Mouse (Mus musculus) liver (tissue): ENCODE results near the gene Ccnjl.

Experiments used
- DNase-seq: peaks from one replicate; pipeline ENCODE4 v3.0.0-alpha.2; 2020; ENCODE audit warnings: mixed read lengths

Gene Ccnjl

GRCm38 (mm10) chr11:43528078-43528682, 404 bp upstream of the Ccnjl start:
- no peak for DNase-seq

- DNase-seq, result no peak
Measured at GRCm38 (mm10) chr11:43530043-43530442, 1.5 kb downstream of the Ccnjl start.

GRCm38 (mm10) chr11:43531619-43532018, 3.0 kb downstream of the Ccnjl start:
- DNase-seq, result no peak

GRCm38 (mm10) chr11:43537074-43537473, 8.5 kb downstream of the Ccnjl start:
- DNase-seq, result no peak

GRCm38 (mm10) chr11:43539863-43540262, 11.3 kb downstream of the Ccnjl start:
- no peak for DNase-seq

GRCm38 (mm10) chr11:43543711-43544466, 15.3 kb downstream of the Ccnjl start:
- no peak for DNase-seq

- DNase-seq, result no peak
Measured at GRCm38 (mm10) chr11:43544819-43545218, 16.2 kb downstream of the Ccnjl start.

GRCm38 (mm10) chr11:43545873-43546475, 17.4 kb downstream of the Ccnjl start:
- no peak for DNase-seq

- no peak for DNase-seq
Measured at GRCm38 (mm10) chr11:43546678-43547077, 18.1 kb downstream of the Ccnjl start.

GRCm38 (mm10) chr11:43548148-43548547, 19.6 kb downstream of the Ccnjl start:
- peak; percentile 37 for DNase-seq

GRCm38 (mm10) chr11:43548657-43549435, 20.3 kb downstream of the Ccnjl start:
- no peak for DNase-seq

- DNase-seq, result peak; percentile 32
Measured at GRCm38 (mm10) chr11:43549701-43550100, 21.1 kb downstream of the Ccnjl start.

GRCm38 (mm10) chr11:43551756-43552155, 23.2 kb downstream of the Ccnjl start:
- no peak for DNase-seq

GRCm38 (mm10) chr11:43552675-43553074, 24.1 kb downstream of the Ccnjl start:
- no peak for DNase-seq

- DNase-seq, result no peak
Measured at GRCm38 (mm10) chr11:43556538-43556937, 28.0 kb downstream of the Ccnjl start.

GRCm38 (mm10) chr11:43559515-43560292, 31.1 kb downstream of the Ccnjl start:
- DNase-seq, result no peak

GRCm38 (mm10) chr11:43563654-43564244, 35.2 kb downstream of the Ccnjl start:
- DNase-seq, result no peak

- no peak for DNase-seq
Measured at GRCm38 (mm10) chr11:43565414-43565813, 36.8 kb downstream of the Ccnjl start.

GRCm38 (mm10) chr11:43565852-43566251, 37.3 kb downstream of the Ccnjl start:
- DNase-seq, result no peak

- no peak for DNase-seq
Measured at GRCm38 (mm10) chr11:43566696-43567095, 38.1 kb downstream of the Ccnjl start.

- DNase-seq, result peak; percentile 43
Measured at GRCm38 (mm10) chr11:43568263-43568662, 39.7 kb downstream of the Ccnjl start.

- DNase-seq, result no peak
Measured at GRCm38 (mm10) chr11:43569188-43569587, 40.6 kb downstream of the Ccnjl start.
